Mouse (Mus musculus): ENCODE data around the gene Gm49630.
"Not testable (repeated sequence)": the region's sequence is repeated elsewhere in the genome, so short reads cannot be mapped to it uniquely, and the experiment has no call there.

The Gm49630 gene

DNA sequence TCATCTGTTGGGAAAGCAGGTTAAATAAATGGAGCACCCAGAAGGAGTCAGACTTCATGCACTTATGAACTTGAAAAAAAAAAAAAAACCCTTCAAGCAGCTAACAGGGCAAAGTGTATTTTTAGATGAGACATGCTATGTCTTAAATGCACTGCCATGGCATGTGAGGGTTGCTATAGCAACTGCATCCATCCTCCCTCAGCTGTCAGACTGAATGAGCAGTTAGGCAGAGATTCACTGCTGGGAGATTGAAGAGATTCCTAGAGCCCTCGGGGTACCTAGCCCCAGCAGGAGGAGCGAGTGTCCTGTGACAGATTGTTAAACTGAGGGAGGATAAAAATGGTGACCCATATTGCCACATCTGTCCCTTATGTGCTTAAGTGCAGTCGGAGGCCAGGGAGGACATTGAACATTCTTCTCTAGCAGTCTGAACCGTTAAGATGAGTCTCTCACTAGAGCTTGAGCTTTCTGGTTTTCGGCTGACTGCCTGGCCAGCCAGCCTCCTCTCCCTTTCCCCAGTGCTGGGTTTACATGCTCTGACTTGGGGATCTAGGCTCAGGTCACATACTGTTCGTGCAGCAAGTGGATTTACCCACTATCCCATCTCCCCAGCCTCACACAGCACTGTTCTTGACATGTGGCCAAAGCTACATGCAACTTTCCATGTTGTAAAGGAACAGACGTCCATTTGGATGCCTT lies 5.0 kb downstream of the Gm49630 start:
- DNase-seq = not testable (repeated sequence)

DNA sequence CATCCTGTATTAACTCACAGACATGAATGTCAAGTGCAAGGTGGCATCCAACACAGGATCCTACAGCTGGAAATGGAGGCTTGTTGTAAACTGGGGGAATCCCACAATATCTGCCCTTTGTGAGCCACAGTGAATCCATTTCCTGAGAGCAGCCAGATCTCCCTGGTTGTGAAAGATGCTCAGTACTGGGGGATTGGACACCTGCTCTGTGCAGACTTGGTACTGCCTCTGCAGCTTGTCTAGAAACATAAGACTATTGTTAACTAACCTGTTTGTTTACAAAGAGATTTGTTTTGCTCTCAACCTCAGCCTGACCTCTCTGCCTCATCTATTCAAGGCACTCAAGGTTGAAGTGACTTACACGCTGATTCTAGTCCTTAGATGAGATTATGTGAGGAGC lies 5.5 kb downstream of the Gm49630 start:
- DNase-seq = not testable (repeated sequence)

DNA sequence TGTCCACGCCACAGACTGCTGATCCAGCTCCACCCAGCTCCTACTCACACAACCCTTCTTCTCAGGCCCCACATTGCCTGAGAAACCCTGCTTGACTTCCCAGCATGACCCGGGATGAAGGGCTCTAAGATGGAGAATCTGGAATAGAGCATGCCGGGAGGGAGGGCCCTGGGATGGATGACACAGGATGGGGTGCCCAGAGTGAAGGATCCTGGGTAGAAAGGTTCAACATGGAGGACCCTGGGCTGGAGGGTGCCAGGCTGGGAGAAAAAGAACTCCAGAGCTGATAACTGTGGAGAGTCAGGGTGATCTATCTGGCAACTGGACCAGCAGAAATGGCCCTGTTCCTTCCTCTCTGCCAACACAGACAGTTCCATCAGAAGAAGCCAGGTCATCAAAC lies 6.2 kb downstream of the Gm49630 start:
- not testable (repeated sequence) for DNase-seq

DNA sequence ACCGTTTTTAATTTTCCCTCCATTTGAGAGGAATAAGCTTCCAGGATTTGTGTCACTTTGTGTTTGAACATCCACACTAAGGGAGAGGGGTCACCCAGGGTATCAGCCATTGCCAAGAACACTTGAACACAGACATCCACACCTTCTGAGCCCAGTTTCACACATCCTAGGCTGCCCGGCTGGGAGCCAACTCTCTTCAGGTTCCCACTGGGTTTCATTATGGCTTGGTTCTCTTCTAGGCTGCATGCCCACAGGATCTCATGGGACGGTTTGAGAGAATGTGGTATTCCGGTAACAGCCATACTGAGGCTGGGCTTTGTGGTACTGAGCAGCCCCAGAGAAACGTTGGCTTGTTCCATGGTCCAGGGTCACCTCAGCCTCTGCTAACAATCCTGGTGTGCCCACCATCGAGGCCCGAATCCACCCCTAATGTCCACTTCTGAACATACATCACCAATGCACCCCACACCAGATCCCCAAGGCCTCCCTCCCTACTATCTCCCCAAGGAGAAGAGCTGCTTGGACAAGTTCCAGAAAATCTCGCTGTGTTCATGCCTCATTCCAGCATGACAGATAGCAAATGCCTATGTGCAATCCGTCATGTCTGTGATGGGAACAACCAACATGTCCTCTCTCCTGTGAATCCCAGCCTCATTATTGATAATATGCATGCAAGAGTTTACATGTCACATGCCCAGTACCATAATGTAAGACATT lies 10.9 kb downstream of the Gm49630 start:
- DNase-seq = peak; percentile 10

DNA sequence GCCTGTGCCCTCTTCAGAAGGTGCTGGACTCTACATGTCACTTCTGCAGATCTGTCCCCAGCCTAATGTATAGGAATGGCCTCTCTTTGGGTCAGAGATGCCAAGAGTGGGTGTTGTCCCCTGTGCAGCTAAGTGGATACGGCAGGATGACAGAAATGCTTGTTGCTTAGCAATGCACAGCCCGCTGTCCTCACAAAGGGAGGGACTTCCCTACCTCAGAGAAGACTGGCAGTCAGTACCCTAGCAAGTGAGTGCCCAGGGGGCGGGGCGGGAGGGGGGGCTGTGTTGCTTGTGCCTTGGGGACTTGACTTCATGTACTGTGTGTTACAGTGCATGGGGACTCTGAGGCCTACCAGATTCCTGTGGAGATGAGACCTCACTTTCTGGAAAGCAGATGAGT lies 12.0 kb downstream of the Gm49630 start:
- DNase-seq = not testable (repeated sequence)

DNA sequence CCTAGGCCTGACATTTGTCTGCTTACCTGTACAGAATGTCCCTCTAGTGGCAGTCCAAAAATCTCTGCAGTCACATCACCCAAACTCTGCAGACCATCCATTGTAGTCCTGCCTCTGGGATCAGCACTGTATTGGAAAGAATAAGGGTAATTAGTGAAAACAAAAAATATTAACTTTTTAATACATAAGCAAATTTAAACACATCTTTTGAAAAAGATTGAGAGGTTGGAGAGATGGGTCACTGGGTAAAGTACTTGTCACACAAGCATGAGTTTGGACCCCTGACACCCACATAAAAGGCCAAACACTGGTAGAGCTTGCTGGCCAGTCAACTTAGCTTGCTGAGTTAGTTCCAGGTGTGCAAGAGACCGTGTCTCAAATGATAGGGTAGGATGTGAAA lies 19.2 kb downstream of the Gm49630 start, which contains the start of gene Ttll2:
TSS of gene Ttll2 (minus strand) at position 101 of the 400 bp plus-strand sequence.
- DNase-seq = not testable (repeated sequence)

DNA sequence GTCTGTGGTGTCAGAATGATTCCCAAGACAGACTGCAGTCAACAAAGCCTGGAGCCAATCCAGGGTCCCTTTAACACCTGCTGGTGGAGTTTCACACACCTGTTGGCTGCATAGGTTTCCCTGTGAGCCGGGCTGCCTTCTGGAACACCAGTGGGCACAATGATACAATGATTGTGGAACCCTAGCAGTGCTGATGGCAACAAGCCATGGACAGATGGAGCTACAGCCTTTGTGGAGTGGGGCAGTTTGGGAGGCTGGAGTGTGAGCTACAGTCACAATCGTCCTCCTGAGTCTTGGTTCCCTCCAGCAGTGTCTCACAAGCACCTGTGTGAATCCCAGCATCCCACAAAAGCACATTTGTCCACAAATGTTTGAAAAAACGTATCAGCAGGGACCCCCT lies 23.0 kb downstream of the Gm49630 start:
- DNase-seq = not testable (repeated sequence)

DNA sequence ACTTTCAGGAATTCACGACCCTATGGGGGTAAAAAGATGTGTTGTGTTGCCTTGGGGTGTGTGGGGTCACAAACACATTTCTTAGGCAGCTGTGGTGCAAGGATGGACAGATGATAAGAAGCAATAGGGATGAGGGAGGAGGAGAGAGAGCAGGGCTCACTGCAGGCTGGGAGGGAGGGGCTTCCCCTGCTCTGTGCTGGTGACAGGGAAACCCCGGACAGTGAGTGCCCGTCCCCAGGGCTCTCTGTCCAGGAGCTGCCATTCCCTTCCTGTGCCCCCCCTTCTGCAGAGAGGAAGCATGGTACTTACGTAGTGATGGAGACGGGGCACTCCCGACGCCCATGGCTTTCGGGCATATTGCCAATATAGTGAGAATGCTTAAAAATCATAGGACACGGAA lies 34.4 kb downstream of the Gm49630 start:
- DNase-seq = not testable (repeated sequence)

DNA sequence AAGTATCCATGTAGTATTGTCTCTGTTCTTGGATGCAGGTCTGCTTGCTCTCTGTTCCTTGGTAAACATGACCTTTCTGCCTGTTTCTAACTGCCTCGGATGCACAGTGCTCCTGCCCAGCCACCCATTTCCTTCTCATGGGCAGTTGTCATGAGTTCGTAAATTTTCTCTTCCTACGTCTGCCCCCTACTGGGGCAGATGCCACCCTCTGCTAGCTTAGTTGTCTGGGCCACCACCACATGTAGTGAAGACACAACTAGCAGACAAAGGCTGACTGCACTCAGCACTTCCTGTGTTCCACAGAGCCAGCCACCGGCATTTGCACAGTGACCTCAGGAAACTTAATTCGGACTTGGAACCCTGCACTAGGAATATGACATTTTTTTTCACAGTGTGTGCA lies 39.0 kb downstream of the Gm49630 start:
- not testable (repeated sequence) for DNase-seq

DNA sequence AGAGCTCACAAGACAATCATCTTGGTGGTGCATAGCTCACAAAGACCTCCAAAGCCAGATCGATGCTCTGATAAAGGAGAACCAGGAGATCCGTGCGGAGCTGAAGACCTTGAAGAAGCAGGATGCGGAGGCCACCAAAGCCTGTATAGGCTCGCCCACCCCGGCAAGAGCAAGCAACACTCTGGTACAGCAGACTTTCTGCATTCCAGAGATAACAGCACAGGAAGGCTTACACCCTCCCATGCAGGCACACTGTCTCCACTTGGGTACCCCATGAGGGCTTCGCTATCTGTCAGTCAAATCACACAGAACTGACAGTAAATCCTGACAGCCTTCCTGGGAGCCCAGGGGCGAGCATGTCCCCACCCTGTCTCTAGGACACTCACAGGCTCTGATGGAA lies 45.4 kb downstream of the Gm49630 start:
- DNase-seq = not testable (repeated sequence)

DNA sequence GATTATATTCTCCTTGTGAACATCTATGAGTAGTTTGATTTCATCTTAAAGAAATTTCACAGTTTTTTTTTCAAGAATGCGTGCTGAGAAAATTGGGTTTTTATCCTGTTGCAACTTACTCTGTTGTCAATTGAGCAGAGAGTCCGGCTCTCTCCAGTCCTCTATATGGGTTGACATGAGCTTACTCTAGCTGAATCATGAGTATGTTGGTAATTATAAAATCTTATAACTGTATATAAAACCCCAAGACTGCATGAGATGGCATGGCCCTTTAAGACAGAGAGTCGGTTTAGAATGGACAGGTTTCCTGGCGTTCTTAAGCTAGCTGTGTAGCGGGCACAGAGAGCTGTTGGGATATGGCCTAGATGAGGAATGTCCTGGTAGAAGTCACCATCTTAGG lies 47.4 kb downstream of the Gm49630 start, which contains the start of gene Tcp10a:
TSS of gene Tcp10a (plus strand) at position 301 of the 400 bp plus-strand sequence.
- not testable (repeated sequence) for DNase-seq

DNA sequence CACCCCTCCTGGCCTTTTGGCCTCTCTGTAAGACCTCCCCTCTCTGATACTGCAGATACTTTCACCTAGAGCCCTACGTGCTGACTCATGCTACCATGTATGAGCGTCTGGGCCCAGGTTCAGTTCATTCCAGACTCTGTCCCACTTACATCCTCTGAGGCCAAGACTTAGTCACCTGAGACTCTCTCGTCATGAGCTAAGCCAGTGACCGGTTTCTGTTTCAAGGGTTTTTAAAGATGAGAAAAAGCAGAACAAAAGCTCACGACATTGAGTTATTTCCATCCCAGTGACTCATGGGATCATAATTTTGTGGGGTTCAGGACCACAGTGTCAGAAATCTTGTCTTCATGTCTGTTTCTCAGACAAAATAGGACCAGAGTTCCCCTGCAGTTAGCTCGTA lies 52.0 kb downstream of the Gm49630 start:
- not testable (repeated sequence) for DNase-seq

DNA sequence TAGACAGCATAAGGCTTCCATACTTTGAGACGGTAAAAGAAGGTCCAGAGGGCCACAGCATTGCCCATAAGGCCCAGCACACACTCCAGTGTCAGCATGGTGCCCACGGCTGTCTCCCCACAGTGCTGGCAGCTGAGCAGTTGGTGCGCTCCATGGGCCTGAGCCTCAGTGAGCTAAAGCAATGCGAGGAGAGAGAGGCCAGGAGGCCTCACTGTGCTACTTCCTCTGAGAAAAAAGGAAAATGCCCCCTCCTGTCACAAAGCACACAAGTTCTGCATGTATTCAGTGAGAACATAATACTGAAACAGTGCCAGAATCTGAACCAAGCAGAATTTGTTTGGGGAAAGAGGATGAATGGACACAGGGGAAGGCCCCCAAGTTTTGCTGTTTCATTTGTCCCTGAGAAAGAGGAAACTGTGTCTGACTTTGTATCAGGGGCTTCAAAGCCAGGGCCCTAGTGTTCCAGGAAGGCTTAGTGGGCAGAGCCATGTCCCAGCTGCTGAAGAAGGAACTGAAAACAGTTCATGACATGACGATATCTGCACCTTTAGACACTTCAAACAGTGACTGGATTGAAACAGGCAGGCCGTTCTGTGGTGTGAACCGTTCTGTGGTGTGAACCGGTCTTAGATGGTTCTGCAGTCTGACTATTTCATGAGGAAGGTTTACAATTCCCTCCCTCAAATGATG lies 55.9 kb downstream of the Gm49630 start:
- not testable (repeated sequence) for DNase-seq

DNA sequence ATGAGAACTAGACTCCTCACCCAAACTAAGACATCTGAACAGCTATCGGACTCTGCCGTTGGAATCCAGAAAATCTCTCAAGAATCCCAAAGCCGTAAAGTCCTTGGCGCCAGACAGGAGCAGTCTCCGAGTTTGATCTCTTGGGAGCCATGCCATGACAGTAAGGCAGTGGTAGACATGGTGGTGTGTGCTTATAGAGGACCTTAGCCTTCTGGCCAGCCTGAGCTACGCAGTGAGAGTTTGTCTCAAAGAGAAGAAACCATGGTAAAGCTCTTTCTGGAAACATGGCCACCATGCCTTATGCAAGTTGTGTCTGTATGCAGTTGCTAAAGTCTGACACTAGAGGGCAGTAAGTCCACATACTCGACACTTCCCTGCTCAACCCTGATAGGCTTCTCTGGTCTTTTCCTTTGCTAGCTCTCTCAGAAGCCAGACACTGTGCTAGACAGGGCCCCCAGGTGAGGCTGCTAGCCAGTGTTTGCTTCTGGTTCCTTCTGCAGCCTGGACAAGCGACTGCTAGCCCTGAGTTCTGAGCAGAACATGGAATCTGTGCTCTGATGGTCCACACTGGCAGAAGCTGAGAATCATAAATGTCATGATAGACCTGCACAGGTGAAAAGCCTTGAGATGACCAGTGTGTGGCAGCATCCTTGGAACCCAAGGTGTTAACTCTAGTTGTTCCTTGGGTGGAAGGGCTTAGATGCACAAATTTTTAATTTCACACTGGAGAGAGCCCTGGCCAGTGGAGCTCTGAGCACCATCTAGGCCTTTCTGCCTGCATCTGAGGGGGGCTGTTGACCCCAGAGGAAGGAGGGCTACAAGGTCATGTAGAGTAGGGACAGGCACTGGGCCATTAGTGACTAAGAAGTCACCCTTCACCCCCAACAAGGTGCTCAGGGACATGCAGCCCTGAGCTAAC lies 65.2 kb downstream of the Gm49630 start:
- peak; percentile 44 for DNase-seq
